Mouse (Mus musculus): Measurements from ENCODE around the gene Tubb2a. TPM values are rescaled to one million over a fixed set of nuclear protein-coding genes. Genes with fewer than 3 reads are reported as not detected.

The Tubb2a gene
- polyA plus RNA-seq, 1 experiment from 2014 or later, result 170 TPM

- H3K4me1 ChIP-seq (replicated peaks; ENCODE audit: insufficient read depth, low read length), result no peaks in the 10 kb centered on the region
- no peak overlapping the region for H3K9ac ChIP-seq (ENCODE audit: low read depth, low read length)
- H3K4me3 ChIP-seq (replicated peaks; ENCODE audit: low read depth, low read length), result no peak overlapping the region
- no peak for DNase-seq (ENCODE audit: low spot score)
- no peak overlapping the region for H3K4me2 ChIP-seq (ENCODE audit: low read length)
- no peak overlapping the region for H3K27ac ChIP-seq
- WGBS, result 48% methylated on average over 1 of the region's 1 CpGs
- no peak for ATAC-seq (replicated peaks; ENCODE audit: low FRiP score, low read depth)
- 0 out of 2 replicates have a peak, but pooled peaks cover 9% of the 10 kb centered on the region for H3K36me3 ChIP-seq (ENCODE audit: insufficient read depth, low read length)
- no peaks in the 10 kb centered on the region for H3K27me3 ChIP-seq (ENCODE audit: insufficient read depth, low read length)
- H3K9me3 ChIP-seq (replicated peaks; ENCODE audit: low read length), result no peaks in the 10 kb centered on the region
- TF ChIP-seq CTCF (IDR thresholded peaks at IDR 0.05; ENCODE audit: low read depth), result no peak
Measured at GRCm38 (mm10) chr13:34066351-34066750, 11.5 kb downstream of the Tubb2a start.

DNA sequence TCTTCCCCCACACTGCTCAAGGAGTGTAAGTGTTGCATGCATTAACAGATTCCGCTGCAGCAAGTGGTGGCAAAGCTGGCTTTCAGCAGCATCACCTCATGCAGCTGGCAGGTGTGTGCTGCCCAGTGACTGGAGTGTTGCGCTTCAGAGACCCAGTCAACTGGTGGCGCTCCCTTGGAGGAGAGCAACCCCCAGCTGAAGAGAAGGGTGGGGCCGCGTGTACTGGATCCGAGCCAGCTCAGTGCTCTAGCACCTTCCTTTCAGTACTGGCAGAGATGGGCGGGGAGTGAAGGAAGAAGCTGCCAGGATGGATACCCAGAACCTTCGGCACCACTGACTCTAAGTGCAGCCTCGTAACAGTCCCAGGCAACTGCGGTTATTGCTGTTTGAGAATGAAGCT lies 15.3 kb downstream of the Tubb2a start:
- 80% methylated on average over 10 of the region's 10 CpGs for WGBS
- no peak overlapping the region for H3K9ac ChIP-seq (ENCODE audit: low read depth, low read length)

DNA sequence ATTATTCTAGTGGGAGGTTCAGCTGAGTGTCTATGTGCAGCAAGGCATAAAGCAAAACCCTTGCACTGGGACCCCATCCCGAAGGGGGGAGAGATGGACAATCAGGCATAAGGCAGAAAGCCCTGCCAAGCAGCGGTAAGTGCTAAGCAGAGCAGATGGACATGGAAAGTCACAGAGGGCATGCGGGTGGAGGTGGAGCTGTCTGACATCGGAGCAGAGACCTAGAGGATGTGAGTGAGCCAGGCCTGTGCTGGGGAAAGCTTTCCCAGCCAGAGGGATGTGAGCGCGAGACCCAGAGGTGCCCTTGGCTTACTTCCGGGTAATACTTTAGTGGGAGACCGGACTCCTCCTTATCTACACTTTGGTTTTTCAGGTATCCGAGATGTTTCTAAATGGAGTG lies 17.7 kb downstream of the Tubb2a start:
- no peaks in the 10 kb centered on the region for H3K4me1 ChIP-seq (replicated peaks; ENCODE audit: insufficient read depth, low read length)
- no peak overlapping the region for H3K4me3 ChIP-seq (replicated peaks; ENCODE audit: low read depth, low read length)
- H3K4me2 ChIP-seq (ENCODE audit: low read length), result no peak overlapping the region
- TF ChIP-seq CTCF (IDR thresholded peaks at IDR 0.05; ENCODE audit: low read depth), result no peak
- ATAC-seq (replicated peaks; ENCODE audit: low FRiP score, low read depth) (no peak), DNase-seq (ENCODE audit: low spot score) (no peak)
- no peak overlapping the region for H3K9ac ChIP-seq (ENCODE audit: low read depth, low read length)
- H3K27me3 ChIP-seq (ENCODE audit: insufficient read depth, low read length), result no peaks in the 10 kb centered on the region
- no peak overlapping the region for H3K27ac ChIP-seq
- H3K36me3 ChIP-seq (ENCODE audit: insufficient read depth, low read length), result peaks cover 24% of the 10 kb centered on the region; the same call in 1 of the 2 replicates
- WGBS, result 87% methylated on average over 9 of the region's 9 CpGs
- no peaks in the 10 kb centered on the region for H3K9me3 ChIP-seq (replicated peaks; ENCODE audit: low read length)

More for the DNA sequence above, 15.3 kb downstream of the Tubb2a start:
- Histone ChIP-seq H3K4me3 (replicated peaks; ENCODE audit: low read depth, low read length) (no peak overlapping the region), H3K27me3 (ENCODE audit: insufficient read depth, low read length) (no peaks in the 10 kb centered on the region), H3K36me3 (ENCODE audit: insufficient read depth, low read length) (0 out of 2 replicates have a peak, but pooled peaks cover 19% of the 10 kb centered on the region), H3K4me2 (ENCODE audit: low read length) (no peak overlapping the region), H3K9me3 (replicated peaks; ENCODE audit: low read length) (no peaks in the 10 kb centered on the region), H3K4me1 (replicated peaks; ENCODE audit: insufficient read depth, low read length) (no peaks in the 10 kb centered on the region), H3K27ac (no peak overlapping the region)
- TF ChIP-seq CTCF (IDR thresholded peaks at IDR 0.05; ENCODE audit: low read depth), result no peak
- ATAC-seq (replicated peaks; ENCODE audit: low FRiP score, low read depth), result 0 out of 2 replicates have a peak, but pooled peaks have one; percentile 29
- DNase-seq (ENCODE audit: low spot score), result no peak

DNA sequence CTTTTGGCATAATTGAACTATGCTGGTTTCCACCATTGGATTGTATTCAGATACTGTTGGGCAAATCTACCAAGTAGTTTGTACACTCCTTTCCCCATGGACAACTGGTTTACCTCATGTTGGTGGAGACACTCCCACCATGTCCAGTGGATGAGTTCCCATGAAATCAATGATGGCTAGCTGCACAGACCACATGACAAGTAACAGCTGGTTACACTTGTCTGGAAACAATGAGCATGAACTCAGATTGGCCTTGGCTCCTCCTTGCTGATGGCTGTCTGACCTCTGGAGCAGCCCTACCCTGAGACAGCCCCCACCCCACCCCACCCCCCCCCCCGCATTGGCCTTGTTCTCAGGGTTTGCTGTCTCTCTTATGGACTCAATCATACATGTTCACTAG lies 20.6 kb downstream of the Tubb2a start:
- H3K4me1 ChIP-seq (replicated peaks; ENCODE audit: insufficient read depth, low read length), result peaks cover 7% of the 10 kb centered on the region; the same call in 1 of the 2 replicates
- no peaks in the 10 kb centered on the region for H3K27me3 ChIP-seq (ENCODE audit: insufficient read depth, low read length)
- no peak overlapping the region for H3K27ac ChIP-seq
- no peak overlapping the region for H3K9ac ChIP-seq (ENCODE audit: low read depth, low read length)
- H3K4me2 ChIP-seq (ENCODE audit: low read length), result no peak overlapping the region
- ATAC-seq (replicated peaks; ENCODE audit: low FRiP score, low read depth) (no peak), DNase-seq (ENCODE audit: low spot score) (no peak)
- 94% methylated on average over 1 of the region's 1 CpGs for WGBS
- peaks cover 20% of the 10 kb centered on the region; the same call in 1 of the 2 replicates for H3K36me3 ChIP-seq (ENCODE audit: insufficient read depth, low read length)
- no peak overlapping the region for H3K4me3 ChIP-seq (replicated peaks; ENCODE audit: low read depth, low read length)
- no peak for TF ChIP-seq CTCF (IDR thresholded peaks at IDR 0.05; ENCODE audit: low read depth)
- H3K9me3 ChIP-seq (replicated peaks; ENCODE audit: low read length), result no peaks in the 10 kb centered on the region

- no peaks in the 10 kb centered on the region for H3K27me3 ChIP-seq (ENCODE audit: insufficient read depth, low read length)
- peaks cover 7% of the 10 kb centered on the region; the same call in 1 of the 2 replicates for H3K4me1 ChIP-seq (replicated peaks; ENCODE audit: insufficient read depth, low read length)
- DNase-seq (ENCODE audit: low spot score), result no peak
- peak; percentile 50; the same call in 1 of the 2 replicates for ATAC-seq (replicated peaks; ENCODE audit: low FRiP score, low read depth)
- H3K4me2 ChIP-seq (ENCODE audit: low read length), result no peak overlapping the region
- no peak overlapping the region for H3K4me3 ChIP-seq (replicated peaks; ENCODE audit: low read depth, low read length)
- peaks cover 22% of the 10 kb centered on the region; the same call in 1 of the 2 replicates for H3K36me3 ChIP-seq (ENCODE audit: insufficient read depth, low read length)
- 72% methylated on average over 3 of the region's 3 CpGs for WGBS
- TF ChIP-seq CTCF (IDR thresholded peaks at IDR 0.05; ENCODE audit: low read depth), result no peak
- H3K9ac ChIP-seq (ENCODE audit: low read depth, low read length), result no peak overlapping the region
- 0 out of 2 replicates have a peak overlapping the region, but pooled peaks have one; percentile 19 for H3K27ac ChIP-seq
- no peaks in the 10 kb centered on the region for H3K9me3 ChIP-seq (replicated peaks; ENCODE audit: low read length)
Measured at GRCm38 (mm10) chr13:34054983-34055382, 22.8 kb downstream of the Tubb2a start.

DNA sequence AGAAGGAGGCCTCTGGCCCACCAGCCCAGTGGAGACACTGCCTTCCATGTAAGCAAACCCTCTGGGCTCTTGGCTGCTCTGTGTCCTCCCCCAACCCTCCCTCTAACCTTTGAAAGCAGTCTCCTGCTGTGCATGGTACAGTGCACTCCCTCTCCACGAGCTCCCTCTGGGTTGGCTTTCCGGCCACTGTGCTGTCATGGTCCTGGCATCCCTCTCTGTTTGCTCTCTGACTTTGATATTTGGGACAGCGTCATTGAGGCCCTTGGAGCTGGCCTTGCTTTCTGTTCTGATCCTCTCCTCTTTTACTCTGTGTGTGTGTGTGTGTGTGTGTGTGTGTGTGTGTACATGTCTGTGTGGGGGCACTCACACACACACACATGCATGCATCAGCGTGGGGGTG lies 23.4 kb downstream of the Tubb2a start:
- 69% methylated on average over 4 of the region's 4 CpGs for WGBS
- peak; percentile 36 for DNase-seq (ENCODE audit: low spot score)
- Histone ChIP-seq H3K36me3 (ENCODE audit: insufficient read depth, low read length) (peaks cover 26% of the 10 kb centered on the region; the same call in 1 of the 2 replicates), H3K4me1 (replicated peaks; ENCODE audit: insufficient read depth, low read length) (peaks cover 7% of the 10 kb centered on the region; the same call in 1 of the 2 replicates), H3K9me3 (replicated peaks; ENCODE audit: low read length) (no peaks in the 10 kb centered on the region), H3K4me2 (ENCODE audit: low read length) (no peak overlapping the region), H3K27ac (0 out of 2 replicates have a peak overlapping the region, but pooled peaks have one; percentile 19), H3K27me3 (ENCODE audit: insufficient read depth, low read length) (no peaks in the 10 kb centered on the region), H3K4me3 (replicated peaks; ENCODE audit: low read depth, low read length) (no peak overlapping the region), H3K9ac (ENCODE audit: low read depth, low read length) (no peak overlapping the region)
- no peak for TF ChIP-seq CTCF (IDR thresholded peaks at IDR 0.05; ENCODE audit: low read depth)
- ATAC-seq (replicated peaks; ENCODE audit: low FRiP score, low read depth), result peak; percentile 80

Data from kidney, postnatal 0 days (tissue).